Mouse (Mus musculus) olfactory bulb, adult 2 months (tissue): Measurements from ENCODE around the gene Ggcx. TPM values are rescaled to one million over a fixed set of nuclear protein-coding genes. Genes with fewer than 3 reads are reported as not detected.

ENCODE experiments used
- H3K27ac ChIP-seq: fragments of 200-500 bp; 2 replicates; pipeline ENCODE4 v1.5.1; 2012; ENCODE audit warnings: low read depth, low read length; ENCODE audit not compliant: insufficient read depth
- H3K4me1 ChIP-seq: fragments of 200-500 bp; 2 replicates; pipeline ENCODE4 v1.6.1; 2012; ENCODE audit warnings: low read length; ENCODE audit not compliant: control insufficient read depth, insufficient read depth
- H3K4me3 ChIP-seq: fragments of 200-500 bp; 2 replicates; pipeline ENCODE4 v1.5.1; 2012; ENCODE audit warnings: mild to moderate bottlenecking, low read depth, low read length, moderate library complexity; ENCODE audit not compliant: insufficient read depth
- CTCF ChIP-seq: fragments of 200-500 bp; IDR thresholded peaks from 2 replicates; pipeline ENCODE4 v1.5.1; 2012; ENCODE audit warnings: low read depth, mild to moderate bottlenecking, low read length, moderate library complexity; ENCODE audit not compliant: insufficient read depth
- POLR2A ChIP-seq: fragments of 200-500 bp; IDR thresholded peaks from 2 replicates; pipeline ENCODE4 v1.6.1; 2012; ENCODE audit warnings: mild to moderate bottlenecking, low read depth, low read length, moderate library complexity; ENCODE audit not compliant: insufficient read depth
- WGBS: fragments of 180-500 bp; shearing (Covaris S2); methylation state at CpG from one replicate; pipeline ENCODE4 v1.1.7; 2018; 5-methylcytosine and 5-hydroxymethylcytosine counted together
- polyA plus RNA-seq: library from polyadenylated mRNA; stranded (reverse); fragments of >200 nt; gene quantifications from 2 replicates; pipeline ENCODE4 v1.2.4, GENCODE M21; 2012; ENCODE audit warnings: low replicate concordance; ENCODE audit not compliant: missing spikeins, insufficient read depth, insufficient read length

The Ggcx gene
- polyA plus RNA-seq, 1 experiment = not detected

DNA sequence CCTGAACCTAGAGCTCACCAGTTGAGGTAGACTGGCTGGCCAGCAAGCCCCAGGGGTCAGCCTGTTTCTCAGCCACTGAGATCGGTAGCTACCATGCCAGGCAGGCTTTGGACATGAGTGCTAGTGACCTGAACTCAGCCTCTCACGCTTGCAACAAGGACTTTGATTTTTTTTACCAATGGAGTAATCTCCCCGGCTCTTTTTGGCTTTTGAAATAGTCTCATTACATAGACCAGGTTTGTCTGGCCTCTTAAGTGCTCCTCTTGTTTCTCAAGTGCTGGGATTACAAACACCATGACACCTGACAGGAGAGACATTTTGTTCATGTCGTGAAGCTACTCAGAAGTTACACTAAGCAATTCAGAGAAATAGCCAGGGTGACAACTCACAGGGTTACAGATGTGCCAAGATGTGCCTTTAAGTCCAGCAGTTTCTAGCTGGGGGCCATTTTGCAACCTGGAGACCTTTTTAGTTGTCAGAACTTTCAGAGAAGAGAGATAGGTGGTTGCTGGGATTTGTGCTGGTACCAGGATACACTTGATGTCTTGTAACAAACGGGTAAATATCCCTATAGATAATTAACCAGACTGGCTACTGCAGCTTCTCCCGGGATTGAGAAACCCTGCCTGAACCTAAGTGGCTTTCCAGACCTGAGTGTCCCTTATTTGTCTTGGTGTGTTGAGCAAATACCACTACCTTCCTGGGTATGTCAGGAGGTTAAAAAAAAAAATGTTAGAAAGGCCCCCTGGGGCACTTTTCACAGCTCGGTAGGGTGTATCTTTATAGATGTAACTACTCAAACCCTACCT, 2.1 kb downstream of the Ggcx start:
- 86% methylated on average over 7 of the region's 7 CpGs for WGBS

DNA sequence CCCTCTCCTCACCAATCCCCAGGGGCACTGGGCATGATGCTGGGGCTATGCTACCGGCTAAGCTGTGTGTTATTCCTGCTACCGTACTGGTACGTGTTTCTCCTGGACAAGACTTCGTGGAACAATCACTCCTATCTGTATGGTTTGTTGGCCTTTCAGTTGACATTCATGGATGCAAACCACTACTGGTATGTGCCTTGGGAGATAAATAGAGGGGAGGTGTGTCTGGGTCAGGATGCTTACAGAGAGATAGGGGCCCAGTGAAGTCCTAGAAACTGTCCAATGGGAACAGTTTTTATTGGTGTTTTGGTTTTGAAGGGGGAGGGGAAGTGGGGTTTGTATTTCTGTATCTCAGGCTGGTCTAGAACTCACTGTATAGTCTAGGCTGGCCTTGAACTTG, 4.2 kb downstream of the Ggcx start:
- WGBS = 93% methylated on average over 4 of the region's 4 CpGs
- peaks cover 7% of the 10 kb centered on the region for H3K4me1 ChIP-seq
- TF ChIP-seq POLR2A (no peak), CTCF (no peak)
- no peak overlapping the region for H3K4me3 ChIP-seq
- no peak overlapping the region for H3K27ac ChIP-seq

More for the DNA sequence above, 2.1 kb downstream of the Ggcx start:
- Histone ChIP-seq H3K4me3 (no peak overlapping the region), H3K4me1 (peaks cover 7% of the 10 kb centered on the region), H3K27ac (no peak overlapping the region)
- TF ChIP-seq POLR2A (no peak), CTCF (no peak)

DNA sequence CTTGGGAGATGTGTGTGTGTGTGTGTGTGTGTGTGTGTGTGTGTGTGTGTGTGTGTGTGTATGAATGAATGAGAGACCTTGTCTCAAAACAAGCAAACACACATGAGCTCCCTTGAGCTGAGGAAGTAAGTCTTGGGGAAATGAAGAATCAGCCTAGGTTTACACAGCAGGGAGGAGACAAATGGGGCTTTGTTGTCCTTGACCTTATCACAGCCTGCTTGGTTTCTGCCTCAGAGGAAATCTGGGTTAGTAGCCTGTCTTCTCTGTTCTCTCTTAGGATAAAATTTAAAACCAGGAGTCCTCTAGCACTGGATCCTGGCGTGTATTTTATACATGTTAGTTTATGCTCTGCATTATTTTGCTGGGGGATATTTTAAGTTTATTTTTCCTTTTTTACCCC, 5.7 kb downstream of the Ggcx start:
- H3K4me1 ChIP-seq = peaks cover 7% of the 10 kb centered on the region
- TF ChIP-seq POLR2A (no peak), CTCF (no peak)
- H3K27ac ChIP-seq = no peak overlapping the region
- WGBS = 81% methylated on average over 1 of the region's 1 CpGs
- H3K4me3 ChIP-seq = no peak overlapping the region

DNA sequence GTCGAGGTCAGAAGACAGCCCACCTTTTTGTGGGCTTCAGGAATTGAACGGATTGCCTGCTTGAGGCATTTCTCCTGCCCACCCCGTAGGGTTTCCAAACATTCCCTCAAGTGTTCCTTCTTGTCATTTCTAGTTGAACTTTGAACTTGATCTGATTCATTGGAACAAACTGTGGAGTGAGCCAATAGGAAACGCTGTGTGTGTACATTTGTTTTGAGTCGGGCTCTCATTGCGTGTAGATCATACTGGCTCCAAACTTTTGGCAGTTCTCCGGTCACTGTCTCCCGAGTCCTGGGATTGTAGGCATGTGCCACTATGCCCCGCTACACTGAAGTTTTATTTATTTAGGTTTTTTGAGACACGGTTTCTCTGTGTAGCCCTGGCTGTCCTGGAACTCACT, 6.8 kb downstream of the Ggcx start:
- Histone ChIP-seq H3K4me3 (no peak overlapping the region), H3K27ac (no peak overlapping the region), H3K4me1 (peaks cover under 1% of the 10 kb centered on the region; the same call in 1 of the 2 replicates)
- 92% methylated on average over 10 of the region's 10 CpGs for WGBS
- TF ChIP-seq CTCF (no peak), POLR2A (no peak)

DNA sequence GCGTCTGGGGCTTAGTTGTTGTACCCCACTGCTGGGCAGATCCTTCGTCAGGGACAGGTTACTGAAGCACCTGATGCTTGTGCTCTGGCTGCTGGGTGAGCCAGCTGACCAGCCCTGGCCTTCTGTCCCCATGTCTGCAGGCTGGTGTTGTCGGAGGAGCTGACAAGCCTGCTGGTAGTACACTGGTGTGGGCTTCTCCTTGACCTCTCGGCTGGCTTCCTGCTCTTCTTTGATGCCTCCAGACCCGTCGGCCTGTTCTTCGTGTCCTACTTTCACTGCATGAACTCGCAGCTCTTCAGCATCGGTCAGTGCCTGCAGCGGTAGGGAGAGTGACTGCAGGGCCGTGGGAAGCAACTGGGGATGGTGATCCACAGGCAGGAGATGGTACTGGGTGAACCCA, 11.5 kb downstream of the Ggcx start:
- H3K27ac ChIP-seq = no peak overlapping the region
- no peaks in the 10 kb centered on the region for H3K4me1 ChIP-seq
- WGBS = 91% methylated on average over 11 of the region's 11 CpGs
- no peak overlapping the region for H3K4me3 ChIP-seq
- no peak for TF ChIP-seq CTCF
- TF ChIP-seq POLR2A = no peak

DNA sequence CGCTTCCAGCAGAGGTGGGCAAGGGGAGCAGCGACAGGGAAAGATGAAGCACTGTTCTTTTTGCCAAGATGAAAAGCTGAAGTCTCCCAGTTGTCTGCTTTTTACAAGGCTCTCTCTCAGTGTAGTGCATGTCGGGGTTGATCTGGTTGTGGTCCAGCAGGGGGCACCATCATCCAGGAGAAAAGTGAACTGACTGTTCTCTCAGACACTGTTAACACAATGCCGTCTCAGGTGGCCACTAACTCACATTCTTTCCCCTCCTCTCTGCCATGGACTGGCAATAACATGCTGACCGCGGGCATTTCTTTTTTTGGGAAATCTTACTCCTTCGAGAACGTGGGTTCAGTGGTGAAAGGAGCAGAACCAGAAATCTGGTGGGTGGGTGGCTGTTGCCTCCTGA, 13.9 kb downstream of the Ggcx start:
- 25% methylated on average over 8 of the region's 8 CpGs for WGBS
- TF ChIP-seq CTCF (no peak), POLR2A (no peak)
- Histone ChIP-seq H3K27ac (no peak overlapping the region), H3K4me1 (0 out of 2 replicates have a peak, but pooled peaks cover 2% of the 10 kb centered on the region), H3K4me3 (no peak overlapping the region)

DNA sequence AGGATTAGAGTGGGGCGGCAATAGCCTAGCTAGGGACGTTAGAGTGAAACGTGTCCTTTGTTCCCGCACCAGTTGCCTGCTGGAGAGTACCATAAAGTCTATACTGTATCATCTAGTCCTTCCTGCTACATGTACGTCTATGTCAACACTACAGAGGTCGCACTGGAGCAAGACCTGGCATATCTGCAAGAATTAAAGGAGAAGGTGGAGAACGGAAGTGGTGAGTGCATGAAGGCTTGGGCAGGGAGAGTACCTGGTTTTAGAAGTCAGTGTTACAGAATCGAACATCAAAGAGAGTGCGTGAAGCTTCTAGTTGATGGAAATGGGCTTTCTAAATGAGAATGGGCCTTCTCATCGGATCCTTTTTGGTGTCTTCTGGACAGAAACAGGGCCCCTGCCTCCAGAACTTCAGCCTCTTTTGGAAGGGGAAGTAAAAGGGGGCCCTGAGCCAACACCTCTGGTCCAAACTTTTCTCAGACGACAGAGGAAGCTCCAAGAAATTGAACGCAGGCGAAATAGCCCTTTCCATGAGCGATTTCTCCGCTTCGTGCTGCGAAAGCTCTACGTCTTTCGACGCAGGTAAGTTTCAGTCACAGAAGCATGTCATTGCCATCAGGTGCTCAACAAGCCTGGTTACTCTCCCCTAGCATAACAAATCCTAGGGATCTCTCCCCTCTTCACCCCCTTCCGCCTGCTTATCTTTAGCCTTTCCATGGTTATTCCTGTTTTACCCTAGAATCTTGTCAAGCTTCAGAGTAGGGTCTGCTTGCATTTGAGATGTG, 15.1 kb downstream of the Ggcx start:
- Histone ChIP-seq H3K27ac (no peak overlapping the region), H3K4me1 (0 out of 2 replicates have a peak, but pooled peaks cover 2% of the 10 kb centered on the region), H3K4me3 (no peak overlapping the region)
- TF ChIP-seq POLR2A = no peak
- TF ChIP-seq CTCF = no peak
- 84% methylated on average over 21 of the region's 21 CpGs for WGBS

DNA sequence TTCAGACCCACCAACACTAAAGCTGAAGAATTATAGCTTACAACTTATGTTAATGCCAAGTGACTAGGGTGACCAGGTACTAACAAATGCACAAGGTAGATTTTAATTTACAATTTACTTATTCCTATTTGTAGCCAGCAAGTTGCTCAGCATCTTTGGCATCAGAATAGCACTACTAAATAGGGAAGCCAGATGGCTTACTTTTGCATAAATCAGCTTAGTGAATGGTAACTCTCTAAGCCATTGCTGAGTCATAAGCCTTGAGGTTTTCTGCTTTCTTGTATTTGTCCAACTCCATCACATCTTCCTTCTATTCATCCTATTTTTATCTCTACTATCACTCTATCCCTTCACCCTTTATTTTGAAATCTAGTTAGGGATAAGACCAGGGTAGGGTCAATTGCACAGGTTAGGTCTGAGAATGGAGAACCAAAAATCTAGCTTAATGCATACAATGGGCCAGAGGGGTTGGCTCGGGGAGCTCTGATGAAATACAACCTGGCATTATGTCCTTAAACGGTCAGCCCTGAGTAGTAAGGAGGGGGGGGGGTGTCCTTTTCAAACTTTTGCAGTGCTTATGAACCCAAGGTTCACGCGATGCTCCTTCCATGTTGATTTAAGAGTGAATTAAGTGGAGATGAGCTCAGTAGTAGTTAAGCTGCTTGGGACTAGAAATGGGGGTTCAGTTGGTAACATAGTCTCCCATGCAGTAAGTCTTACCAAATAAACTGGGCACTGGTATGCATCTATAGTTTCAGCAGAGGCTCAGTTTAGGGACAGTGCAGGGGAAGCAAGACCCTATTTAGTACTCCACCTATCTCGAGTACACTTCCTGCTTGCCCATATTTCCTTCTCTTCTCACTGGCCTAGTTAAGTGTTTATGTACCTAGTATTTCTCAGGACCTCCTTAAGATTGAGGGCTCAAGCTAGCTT, 17.1 kb downstream of the Ggcx start:
- no peak overlapping the region for H3K27ac ChIP-seq
- 0 out of 2 replicates have a peak, but pooled peaks cover 2% of the 10 kb centered on the region for H3K4me1 ChIP-seq
- no peak overlapping the region for H3K4me3 ChIP-seq
- TF ChIP-seq CTCF (no peak), POLR2A (no peak)
- WGBS = 34% methylated on average over 5 of the region's 5 CpGs

DNA sequence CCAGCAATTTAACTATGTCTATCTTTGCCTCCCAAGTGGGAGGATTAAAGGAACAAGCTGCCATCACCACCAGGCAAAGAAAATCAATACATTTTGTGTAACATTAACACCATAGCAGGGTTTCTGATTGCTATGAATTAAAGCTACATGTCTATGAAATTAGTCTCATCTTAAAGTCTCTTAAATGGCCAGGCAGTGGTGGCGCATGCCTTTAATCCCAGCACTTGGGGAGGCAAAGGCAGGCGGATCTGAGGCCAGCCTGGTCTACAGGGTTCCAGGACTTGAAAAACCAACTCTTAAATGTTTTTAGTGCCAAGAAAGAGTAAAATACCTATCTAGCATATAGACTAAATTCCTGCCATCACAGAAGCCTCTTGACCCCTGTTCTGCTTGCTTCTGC, 18.0 kb downstream of the Ggcx start:
- no peak overlapping the region for H3K27ac ChIP-seq
- TF ChIP-seq POLR2A (no peak), CTCF (no peak)
- 0 out of 2 replicates have a peak, but pooled peaks cover 2% of the 10 kb centered on the region for H3K4me1 ChIP-seq
- no peak overlapping the region for H3K4me3 ChIP-seq
- WGBS = 85% methylated on average over 2 of the region's 2 CpGs
